Mouse (Mus musculus) adrenal gland, postnatal 36 days (tissue): Measurements from ENCODE around the gene Slc8a3. TPM values are rescaled to one million over a fixed set of nuclear protein-coding genes. Genes with fewer than 3 reads are reported as not detected.

Source experiments
- microRNA-seq: library from miRNA; unstranded; fragments of <30 nt; microRNA quantifications from one replicate; pipeline ENCODE4 v1.2.0, GENCODE M21; 2021
- total RNA-seq, 2 experiments: library from RNA; stranded (reverse); gene quantifications; 2 replicates each; pipeline ENCODE4 v1.2.3; 2021

Slc8a3 gene
- total RNA-seq, 2 experiments from 2014 or later: 0.43 to 0.72 TPM

Small RNA genes lying within 50 kb of the gene (microRNA-seq; reads per million reads assigned to microRNA genes)
- 18.4 reads per million, percentile 32 among the genes with 10 or more reads in this experiment for gene Mir3067

Other genes starting within 250 kb of the Slc8a3 start
- 1 to 10 TPM in 1 of 2 experiments, under 1 TPM in 1; 0.93 to 1.3 TPM for gene Gm4787, start 46.3 kb upstream of the Slc8a3 start, total RNA-seq
- 1 to 10 TPM; 1.3 to 1.5 TPM for gene Adam4, start 88.8 kb upstream of the Slc8a3 start, total RNA-seq
- gene Cox16, start 151.9 kb upstream of the Slc8a3 start, total RNA-seq: 100 to 1,000 TPM in 1 of 2 experiments, 10 to 100 TPM in 1; 94.1 to 113 TPM
- 10 to 100 TPM; 35.6 to 38.1 TPM for gene Gm20498, start 199.7 kb upstream of the Slc8a3 start, total RNA-seq
- gene Synj2bp, start 199.7 kb upstream of the Slc8a3 start, total RNA-seq: 10 to 100 TPM; 32.3 to 36.4 TPM
- not detected for gene Adam21, start 235.3 kb upstream of the Slc8a3 start, total RNA-seq